Mouse (Mus musculus) thymus, postnatal 4 days (tissue): Measurements from ENCODE around the gene M6pr.

Experiments
- DNase-seq: peaks from one replicate; pipeline ENCODE4 v3.0.0; 2021

The M6pr gene

GRCm38 (mm10) chr6:122308505-122309393 lies at the start of gene M6pr:
M6pr (plus strand) TSS chr6:122308720.
- DNase-seq: peak; percentile 91

GRCm38 (mm10) chr6:122262543-122262942 lies 46.0 kb upstream of the M6pr start:
- no peak for DNase-seq

GRCm38 (mm10) chr6:122268561-122268960 lies 40.0 kb upstream of the M6pr start:
- DNase-seq: no peak

DNA sequence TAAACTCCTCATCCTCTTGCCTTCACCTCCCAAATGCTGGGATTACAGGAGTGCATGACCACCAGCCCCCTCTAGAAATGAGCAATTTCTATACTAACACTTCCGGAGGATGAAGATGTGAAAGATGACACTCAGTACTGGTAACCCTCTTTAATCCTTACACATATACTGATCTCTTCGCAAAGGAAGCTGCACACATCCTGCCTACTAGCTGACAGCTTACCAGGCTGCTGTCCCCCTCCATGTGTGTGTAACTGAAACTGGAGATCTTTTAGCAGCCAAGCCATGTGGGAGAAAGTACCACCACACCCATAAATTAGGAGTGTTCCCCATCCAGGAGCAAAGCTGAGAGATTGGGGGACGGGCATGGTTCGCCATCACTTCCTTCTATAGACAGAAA lies 39.4 kb upstream of the M6pr start:
- DNase-seq: no peak

GRCm38 (mm10) chr6:122270152-122270551 lies 38.4 kb upstream of the M6pr start:
- DNase-seq: no peak

DNA sequence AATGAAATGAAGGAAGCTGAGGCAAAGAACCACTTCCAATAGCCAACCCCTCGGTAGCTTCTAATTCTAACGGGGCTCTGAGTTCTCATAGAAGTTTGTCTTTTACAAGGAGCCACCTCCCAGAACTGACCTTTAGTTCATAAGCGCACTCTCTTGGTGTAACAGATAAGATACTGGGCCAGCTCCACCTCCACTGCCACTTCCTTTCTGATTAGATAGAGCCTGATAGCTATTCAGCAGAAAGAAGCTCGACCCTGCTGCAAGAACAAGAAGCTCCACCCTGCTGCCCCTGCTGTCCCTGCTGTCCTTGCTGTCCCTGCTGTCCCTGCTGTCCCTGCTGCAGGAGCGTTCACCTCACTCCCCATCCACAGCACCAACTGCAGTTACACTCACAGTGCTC lies 34.0 kb upstream of the M6pr start:
- no peak for DNase-seq

GRCm38 (mm10) chr6:122276565-122276964 lies 32.0 kb upstream of the M6pr start:
- DNase-seq: no peak

GRCm38 (mm10) chr6:122282782-122283181 lies 25.7 kb upstream of the M6pr start, which contains the start of gene Klrg1:
Klrg1 (minus strand) TSS chr6:122282882.
- no peak for DNase-seq

DNA sequence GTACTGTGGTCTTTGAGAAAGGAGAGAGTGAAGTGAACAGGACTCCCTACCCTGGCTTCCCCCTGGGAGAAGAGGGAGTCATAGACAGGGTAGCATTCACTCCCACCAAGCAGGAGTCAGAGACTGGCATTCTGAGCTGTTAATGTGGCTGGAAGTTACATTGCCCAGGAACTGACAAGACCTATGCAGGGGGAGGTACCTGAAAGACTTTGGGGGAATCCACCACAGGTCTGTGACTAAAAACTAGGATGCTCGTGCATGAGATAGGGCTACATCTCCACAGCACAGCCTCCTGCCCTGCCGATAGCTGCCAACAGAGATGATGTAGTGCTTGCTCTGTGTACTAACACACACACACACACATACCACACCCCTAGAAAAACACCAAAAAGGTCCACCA lies 25.1 kb upstream of the M6pr start:
- DNase-seq: no peak

DNA sequence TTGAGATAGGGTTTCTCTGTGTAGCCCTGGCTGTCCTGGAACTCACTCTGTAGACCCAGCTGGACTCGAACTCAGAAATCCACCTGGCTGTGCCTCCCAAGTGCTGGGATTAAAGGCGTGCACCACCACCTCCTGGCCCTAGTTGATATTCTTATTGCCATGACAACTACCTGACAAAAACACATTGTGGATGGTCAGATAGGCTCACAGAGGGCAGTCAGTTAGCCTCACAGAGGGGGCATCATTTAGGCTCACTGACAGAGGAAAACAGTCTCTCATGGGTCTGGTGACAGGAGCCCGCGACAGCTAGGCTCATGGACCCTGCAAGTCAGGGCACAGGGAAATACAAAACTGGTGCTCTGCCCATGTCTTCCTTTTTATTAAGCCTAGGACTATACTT lies 24.2 kb upstream of the M6pr start:
- DNase-seq: no peak

DNA sequence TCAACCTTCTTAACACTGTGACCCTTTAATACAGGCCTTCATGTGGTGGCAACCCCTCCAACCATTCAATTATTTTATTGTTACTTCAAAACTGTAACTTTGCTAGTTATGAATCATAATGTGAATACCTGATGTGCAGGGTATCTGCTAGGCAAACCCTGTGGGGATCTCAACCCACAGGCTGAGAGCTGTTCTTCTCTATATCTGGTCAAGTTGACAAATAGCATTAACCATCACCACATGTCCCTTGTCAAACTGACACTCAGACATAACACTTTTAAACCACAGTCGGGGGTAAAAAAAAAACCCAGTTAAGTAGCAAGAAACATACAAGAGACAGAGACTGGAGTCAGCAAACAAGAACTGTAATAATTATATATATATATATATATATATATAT lies 23.7 kb upstream of the M6pr start:
- DNase-seq: no peak

DNA sequence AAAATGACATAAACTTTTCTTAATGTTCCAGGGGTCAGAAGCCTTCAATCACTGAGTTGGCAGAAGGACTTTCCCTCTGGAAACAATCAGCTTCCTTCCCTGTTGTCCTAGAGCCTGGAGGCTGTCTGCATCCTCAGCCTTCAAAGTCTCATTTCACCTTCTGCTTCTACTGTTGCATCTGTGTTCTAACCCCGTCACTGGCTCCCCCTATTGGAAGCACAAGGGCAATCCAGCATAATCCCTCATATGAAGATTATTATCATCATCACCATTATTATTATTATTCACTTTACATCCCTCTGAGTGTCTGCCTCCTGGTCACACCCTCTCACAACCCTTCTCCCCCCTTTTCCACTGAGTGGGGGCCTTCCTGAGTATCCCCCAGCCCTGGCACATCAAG lies 20.3 kb upstream of the M6pr start:
- DNase-seq: no peak

- DNase-seq: no peak
Measured at GRCm38 (mm10) chr6:122289313-122289712, 19.2 kb upstream of the M6pr start.

DNA sequence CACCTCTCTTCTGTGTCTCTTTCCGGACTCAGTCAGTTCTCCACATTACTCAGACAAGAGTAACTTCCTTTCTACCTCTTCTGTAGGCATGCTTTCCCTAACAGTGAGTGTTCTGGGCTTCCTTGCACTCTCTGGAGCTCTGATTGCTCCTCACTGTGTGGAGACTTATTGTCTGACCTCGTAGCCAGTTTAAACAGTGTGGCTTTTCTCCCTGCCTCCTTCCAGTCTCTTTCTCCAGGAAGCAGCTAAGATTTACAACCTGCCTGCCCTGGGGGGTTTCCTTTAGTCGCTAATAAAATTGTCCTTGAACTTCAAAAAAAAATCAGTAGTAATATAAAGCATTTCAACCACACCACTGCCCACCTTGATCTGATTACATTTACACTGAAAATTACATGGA lies 18.3 kb upstream of the M6pr start:
- DNase-seq: no peak

DNA sequence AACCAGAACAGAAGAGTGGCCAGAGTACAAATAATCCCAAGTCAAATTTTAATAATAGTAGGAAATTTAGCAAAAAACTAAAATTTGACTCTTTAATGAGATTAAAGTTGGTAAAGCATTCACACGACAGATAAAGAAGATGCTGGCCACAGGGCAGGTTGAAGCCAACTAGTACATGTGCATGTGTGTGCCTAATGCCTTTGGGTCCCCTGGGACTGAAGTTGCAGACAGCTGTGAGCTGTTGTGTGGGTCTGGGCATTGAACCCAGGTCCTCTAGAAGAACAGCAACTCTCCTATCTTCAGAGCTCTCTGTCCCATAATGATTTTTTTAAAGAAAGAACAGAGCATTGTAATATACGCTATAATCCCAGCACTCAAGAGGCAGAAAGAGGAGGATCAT lies 17.3 kb upstream of the M6pr start:
- no peak for DNase-seq

DNA sequence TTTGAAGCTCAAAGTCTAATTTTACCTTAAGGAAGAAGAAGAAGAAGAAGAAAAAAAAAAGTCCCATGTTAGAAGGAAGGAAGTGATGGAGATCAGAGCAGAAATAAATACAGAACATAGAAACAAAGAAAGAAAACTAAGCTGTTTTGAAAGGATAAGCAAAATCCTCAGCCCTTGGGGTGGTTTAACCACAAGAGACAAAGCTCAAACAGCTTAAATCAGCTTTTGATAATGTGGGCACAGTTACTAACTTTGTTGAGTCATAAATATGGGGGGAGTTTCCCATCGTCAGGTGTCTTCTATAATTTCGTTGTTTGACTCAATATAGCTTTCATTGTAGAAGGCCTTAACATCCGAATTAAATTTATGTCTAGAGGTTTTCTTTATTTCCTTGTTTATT lies 16.8 kb upstream of the M6pr start:
- DNase-seq: no peak

DNA sequence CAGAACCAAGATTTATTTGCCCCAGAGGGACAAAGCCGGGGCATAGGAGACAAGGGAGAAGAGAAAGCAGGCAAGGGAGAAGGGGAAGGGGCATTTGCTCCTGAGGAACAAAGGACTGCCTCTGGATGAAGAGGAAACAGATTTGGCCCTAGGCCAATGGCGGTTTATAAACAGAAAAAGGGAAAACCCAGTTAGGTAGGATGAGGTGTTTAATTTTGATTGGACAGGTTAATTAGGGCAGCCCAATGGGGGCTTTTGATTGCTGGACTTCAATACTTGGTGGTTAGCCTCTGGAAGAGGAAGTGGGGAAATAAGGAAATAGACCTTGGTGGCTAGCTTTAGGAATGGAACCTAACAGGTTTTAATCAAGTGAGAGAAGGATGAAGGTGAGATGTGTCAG lies 16.3 kb upstream of the M6pr start:
- no peak for DNase-seq

- DNase-seq: no peak
Measured at GRCm38 (mm10) chr6:122293121-122293520, 15.4 kb upstream of the M6pr start.

DNA sequence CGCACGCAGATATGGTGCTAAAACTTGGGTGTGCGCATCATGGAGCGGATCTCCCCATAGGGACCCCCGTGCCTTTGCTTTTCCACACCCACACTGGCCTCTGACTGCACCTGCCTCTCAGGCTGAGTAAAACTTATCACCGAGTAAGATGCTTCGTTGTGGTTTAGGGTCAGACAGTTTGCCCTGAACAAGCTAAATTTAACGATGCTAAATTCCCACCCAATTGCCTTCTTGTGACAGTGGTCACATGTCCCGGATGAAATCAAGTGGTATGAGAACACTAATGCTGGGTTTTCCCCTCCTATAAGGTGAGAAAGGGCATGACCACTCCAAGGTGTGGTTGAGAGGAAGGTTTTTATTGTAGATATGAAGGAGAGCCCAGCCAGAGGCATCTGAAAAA lies 14.7 kb upstream of the M6pr start:
- DNase-seq: no peak

DNA sequence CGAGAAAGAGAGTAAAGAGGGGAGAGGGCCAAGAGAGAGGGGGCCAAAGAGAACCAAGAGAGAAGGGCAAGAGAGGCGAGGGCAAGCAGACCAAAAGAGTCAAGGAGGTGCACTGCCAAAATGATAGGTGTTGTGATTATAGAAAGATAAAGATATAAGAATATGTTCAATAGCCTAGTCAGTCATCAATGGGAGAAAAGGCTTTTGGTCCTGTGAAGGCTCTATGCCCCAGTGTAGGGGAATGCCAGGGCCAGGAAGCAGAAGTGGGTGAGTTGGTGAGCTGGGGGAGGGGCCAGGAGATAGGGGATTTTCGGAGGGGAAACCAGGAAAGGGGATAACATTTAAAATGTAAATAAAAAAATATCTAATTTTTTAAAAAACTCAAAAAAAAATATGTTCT lies 14.2 kb upstream of the M6pr start:
- DNase-seq: no peak

GRCm38 (mm10) chr6:122295242-122295641 lies 13.3 kb upstream of the M6pr start:
- DNase-seq: peak; percentile 23

DNA sequence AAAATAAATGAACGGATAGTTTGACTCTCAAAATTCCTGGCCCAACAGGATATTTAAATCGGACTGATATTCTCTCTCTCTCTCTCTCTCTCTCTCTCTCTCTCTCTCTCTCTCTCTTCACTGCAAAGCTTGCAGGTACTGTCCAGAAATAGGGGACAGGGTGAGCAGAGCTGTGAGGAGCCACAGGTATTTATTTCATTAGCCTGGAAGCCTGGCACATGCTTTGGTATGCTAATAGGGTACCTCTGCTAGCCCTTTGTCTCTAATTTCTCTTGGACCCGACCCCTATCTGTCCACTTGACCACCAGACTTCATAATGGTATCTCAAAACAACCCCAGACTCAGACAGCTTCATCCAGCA lies 11.6 kb upstream of the M6pr start:
- DNase-seq: no peak

GRCm38 (mm10) chr6:122297279-122298222 lies 11.0 kb upstream of the M6pr start:
- peak; percentile 27 for DNase-seq

- no peak for DNase-seq
Measured at GRCm38 (mm10) chr6:122298223-122298609, 10.3 kb upstream of the M6pr start.
